Mouse (Mus musculus): ENCODE measurements around the gene Hsf2.
A peak's percentile ranks its signal among the peaks of the same experiment; 100 is the strongest.
"Not testable (repeated sequence)": the region's sequence is repeated elsewhere in the genome, so short reads cannot be mapped to it uniquely, and the experiment has no call there.

Gene Hsf2

DNA sequence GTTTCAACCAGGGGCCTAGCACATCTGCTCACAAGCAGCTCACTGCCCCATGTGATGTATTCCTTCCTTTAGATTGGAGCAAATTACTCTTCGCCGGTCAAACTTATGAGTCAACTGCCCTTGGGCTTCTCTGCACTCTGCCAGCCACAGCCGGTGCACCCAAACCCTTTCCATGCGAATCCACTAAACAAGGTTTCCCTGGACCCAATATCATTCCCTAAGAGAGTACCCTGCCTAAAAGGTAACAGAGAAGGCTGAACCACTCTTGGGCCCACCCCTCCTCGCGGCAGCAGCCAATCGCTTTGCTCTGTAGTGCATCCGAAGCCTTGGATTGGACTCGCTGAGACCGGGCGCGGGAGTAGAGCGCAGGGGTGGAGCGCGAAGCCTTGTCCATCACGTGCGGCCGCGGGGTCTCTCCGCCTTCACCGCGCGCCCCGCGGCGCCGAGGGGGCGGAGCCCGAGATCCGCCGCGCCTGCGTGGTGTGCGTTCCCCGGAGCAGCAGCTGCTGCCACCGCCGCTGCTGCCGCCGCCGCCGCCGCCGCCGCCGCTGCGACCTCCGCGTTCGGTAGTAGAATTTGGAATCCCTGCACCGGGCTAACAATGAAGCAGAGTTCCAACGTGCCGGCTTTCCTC is at the start of gene Hsf2:
Gene Hsf2 (plus strand): TSS at position 478 of the 634 bp plus-strand sequence.
- DNase-seq (ENCODE audit: low read depth in 1 of 2, low spot score in 2 of 2) = peak; percentile 77 to 84

DNA sequence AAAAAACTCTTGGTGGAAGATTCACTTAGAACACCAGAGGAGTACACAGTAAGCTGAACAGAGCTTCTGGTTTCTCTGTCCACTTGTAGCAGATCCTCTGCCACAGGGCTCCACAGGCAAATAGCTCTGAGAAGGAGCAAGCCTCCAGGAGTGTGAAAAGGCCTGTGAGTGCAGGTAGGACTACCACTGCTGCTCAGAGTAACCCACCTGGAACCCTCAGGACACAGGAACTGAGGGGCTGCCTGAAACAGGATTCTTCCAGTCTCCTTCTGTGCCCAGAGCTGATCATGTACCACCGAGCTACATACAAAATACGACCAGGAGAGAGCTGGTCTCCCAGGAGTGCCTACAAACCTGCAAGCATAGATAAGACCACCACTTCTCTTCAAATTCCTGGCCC is 48.3 kb upstream of the Hsf2 start:
- DNase-seq (ENCODE audit: low read depth in 1 of 2, low spot score in 2 of 2) = no peak

DNA sequence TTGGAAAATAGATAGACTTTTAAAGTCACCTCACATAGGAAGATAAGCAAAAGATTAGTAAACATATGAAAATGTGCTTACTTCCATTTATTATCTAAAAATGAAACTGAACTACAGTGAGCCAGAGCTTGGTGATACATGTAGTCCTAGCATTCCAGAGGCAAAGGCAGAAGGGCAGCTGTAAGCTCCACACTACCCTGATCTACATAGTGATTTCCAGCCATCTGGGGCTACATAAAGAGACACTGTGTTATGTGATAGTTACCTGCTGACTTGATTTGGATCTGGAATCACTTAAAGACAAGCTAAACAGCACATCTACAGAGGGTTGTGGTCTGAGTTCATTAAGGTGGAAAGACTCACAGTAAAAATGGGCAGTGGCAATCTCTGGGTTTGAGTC is 45.1 kb upstream of the Hsf2 start:
- no peak for DNase-seq (ENCODE audit: low read depth in 1 of 2, low spot score in 2 of 2)

DNA sequence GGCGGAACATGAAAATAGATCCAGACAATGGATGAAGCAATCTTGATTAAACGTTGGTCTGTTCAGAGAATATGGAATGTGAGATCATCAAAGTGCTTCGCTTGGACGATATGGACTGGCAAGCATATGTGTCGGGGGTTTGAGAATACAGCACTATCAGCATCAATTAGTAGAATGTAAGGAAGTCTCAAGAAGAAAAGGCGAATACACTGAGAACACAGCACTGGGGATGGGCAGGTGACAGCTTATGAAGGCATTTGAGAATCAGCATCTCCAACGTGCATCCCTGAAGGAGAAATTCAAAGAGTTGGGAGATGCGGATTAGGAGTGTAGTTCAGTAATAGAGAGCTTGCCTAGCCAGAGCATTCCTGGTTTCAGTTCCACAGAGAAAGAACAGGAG is 41.8 kb upstream of the Hsf2 start:
- DNase-seq (ENCODE audit: low read depth in 1 of 2, low spot score in 2 of 2) = no peak

DNA sequence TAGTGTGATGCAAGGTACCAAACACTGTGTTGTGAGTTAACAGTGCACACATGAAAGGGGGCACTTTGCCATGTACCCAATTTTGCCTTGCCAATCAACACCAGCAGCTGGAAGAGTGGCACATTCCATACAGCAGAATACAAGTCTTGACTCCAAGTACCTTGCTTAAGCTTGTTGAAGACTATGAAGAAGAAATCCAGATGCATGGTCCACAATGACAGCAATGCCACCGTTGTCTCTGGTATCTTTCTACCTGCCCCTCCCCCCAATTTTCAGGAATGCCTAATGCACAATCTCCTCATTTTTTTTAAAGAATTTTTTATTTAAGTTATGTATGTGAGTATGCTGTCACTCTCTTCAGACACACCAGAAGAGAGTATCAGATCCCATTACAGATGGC is 40.5 kb upstream of the Hsf2 start:
- no peak for DNase-seq (ENCODE audit: low read depth in 1 of 2, low spot score in 2 of 2)

DNA sequence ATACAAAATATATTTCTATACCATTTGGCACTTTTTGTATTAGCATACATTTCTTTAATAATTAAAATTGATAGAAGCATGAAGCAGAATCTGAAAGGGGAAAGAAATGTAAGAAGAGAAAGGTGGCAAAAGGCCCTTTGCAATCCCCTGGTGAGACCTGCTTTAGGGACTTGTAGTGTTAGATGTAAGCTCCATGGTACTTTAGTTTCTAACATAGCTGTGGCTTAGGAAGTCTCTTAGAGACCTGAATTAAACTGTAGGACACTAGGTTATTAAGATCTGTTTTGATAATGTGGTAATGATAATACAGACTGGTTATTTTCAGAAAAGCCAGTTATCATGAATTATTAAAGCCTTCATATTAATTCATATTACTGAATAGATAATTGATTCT is 38.5 kb upstream of the Hsf2 start:
- no peak for DNase-seq (ENCODE audit: low read depth in 1 of 2, low spot score in 2 of 2)

DNA sequence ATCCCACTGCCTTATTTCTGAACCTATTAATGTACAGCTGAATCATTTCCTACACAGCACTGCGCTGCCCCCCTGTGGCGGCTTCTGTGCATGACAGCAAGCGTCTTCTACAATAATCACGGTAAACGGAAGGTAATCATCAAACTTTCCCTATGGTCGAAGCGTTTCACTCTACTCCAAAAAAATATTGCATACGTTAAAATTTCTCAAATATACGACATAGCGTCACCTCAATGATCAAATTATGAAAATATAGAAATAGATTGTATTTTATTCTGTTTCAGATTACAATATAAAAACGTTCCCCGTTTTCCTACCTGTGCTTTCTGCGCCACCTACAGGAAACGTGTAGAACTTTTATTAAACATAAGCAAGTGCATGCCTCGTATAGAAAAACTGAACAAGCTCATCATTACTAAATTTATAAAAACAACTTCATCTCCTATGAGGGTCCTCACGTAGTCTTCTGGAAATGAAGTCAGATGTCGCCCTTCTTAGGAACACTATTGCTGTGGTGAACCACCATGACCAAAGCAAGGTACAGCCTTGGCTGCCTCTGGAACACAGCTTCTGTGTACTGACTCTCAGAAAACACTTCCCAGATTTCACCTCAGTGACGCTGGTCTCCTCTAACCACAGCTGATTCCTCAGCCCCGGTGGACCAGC is 38.0 kb upstream of the Hsf2 start:
- peak in 1 of 2 experiments; percentile 54 for DNase-seq (ENCODE audit: low read depth in 1 of 2, low spot score in 2 of 2)

DNA sequence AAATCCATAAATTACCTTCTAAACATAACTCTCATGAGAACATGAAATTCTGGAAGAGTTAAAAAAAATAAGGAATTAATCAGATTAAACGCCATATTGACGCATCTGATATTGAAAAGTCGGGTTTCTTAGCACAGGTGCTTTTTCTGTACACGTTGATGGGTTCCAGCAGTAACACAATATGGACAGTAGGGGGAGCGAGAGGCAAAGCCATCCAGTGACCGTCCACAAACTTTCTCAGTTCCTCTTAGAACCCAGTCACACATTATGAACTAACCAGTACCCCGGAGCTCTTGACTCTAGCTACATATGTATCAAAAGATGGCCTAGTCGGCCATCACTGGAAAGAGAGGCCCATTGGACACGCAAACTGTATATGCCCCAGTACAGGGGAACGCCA is 22.9 kb upstream of the Hsf2 start:
- DNase-seq (ENCODE audit: low read depth in 1 of 2, low spot score in 2 of 2) = not testable (repeated sequence)

DNA sequence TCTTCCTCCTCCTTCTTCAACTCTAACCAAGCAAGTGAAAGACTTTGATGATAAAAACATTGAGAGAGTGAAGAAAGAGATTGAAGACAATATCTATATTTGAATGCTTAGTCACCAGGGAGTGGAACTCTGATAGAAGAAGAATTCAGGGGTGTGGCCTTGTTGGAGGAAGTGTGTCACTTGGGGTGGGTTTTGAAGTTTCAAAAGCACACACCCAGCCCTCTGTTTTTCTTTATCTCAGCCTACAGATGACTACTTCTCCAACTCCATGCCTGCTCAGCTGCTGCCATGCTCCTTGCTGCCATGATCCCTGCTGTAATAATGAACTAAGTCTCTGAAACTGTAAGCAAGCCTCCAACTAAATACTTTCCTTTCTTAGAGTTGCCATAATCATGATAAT is 20.4 kb upstream of the Hsf2 start:
- no peak for DNase-seq (ENCODE audit: low read depth in 1 of 2, low spot score in 2 of 2)

DNA sequence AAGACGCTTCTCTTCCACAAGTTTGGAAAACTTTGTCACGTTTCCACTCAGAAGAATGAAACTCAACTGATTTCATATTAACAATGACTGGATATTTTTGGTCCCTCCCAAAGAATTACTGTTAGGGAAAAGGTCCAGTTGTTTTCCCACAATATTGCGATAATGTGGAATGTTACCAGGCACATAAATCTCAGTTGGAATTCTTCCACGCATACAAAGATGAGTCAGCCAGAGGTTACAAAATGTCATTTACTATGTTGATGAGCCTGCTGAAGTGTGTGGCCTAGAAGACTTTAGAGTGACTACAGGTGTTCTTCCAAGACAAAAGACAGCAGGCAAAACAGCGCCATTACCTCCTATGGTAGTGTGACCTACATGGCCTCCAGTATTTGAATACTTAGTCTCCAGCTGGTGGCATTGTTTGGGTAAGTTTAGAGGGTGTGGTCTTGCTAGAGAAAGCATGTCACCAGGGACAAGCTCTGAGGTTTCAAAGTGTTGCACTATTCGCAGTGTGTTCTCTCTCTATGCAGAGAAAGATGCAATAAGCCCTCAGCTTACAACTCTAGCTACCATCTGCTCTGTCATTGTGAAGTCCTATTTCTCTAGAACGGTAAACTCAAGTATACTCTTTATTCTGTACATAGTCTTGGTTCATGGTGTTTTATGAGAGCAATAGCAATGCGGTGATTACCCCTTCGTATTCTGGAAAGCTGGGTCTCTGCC is 8.9 kb upstream of the Hsf2 start:
- DNase-seq (ENCODE audit: low read depth in 1 of 2, low spot score in 2 of 2) = no peak

DNA sequence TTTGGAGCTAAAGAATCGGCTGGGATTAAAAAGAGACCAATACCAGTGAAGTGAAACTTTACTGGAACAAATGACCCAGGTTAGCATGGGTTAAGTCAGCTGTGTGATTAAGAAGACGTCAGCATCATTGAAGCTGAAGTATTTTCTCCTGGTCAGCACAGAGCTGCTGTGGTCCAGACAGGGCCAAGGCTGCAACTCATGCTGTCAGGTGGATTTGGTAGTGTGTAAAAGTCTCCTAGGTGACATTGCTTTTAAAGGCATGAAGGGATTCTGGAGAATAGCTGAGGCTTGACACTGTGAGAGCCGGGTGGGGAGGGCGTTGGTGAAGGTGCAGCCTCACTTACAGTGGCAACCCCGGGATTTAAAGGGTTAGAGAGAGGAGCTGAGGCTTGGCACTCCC is 4.5 kb upstream of the Hsf2 start:
- DNase-seq (ENCODE audit: low read depth in 1 of 2, low spot score in 2 of 2) = no peak

DNA sequence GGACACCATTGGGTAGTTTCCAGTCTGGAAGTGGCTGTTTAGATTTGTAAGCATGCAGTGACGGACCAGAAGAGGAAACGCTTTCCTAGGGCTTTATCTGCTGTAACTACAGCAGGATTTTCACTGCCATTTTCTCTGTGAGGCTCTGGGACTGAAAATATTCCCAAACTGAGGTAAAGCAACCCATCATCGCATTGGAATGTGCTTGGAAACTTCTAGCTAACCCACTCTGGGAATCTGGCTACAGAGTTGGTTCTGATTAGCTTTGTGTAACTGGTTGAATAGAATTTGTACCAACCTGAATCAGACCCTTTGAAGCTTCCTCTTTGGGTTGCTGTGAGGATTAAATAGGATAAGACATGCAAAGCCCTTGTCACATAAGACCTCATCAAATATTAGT is 1.4 kb upstream of the Hsf2 start:
- DNase-seq (ENCODE audit: low read depth in 1 of 2, low spot score in 2 of 2) = no peak

DNA sequence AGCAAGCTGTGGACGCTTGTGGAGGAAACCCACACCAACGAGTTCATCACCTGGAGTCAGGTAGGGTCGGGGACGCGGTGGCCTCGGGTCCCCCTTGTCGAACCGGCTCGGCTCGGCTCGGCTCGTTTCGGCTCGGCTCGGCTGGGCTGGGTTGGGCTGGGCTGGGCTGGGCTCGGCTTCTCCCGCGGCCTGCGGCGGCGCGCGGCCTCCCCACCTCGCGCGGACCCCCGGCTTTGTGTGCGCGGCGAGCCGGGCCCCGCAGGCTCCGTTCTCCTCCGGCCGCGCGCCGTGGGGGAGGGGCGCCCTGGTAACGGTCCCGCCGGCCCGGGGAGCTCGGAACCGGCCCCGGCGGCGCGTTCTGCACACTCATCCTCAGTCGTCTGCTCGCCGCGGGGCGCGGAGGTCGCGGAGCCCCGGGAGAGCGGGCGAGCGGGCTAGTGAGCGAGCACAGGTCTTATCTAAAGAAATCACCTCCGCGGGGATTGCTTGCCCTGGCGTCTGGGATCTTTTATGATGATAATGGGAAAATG is 422 bp downstream of the Hsf2 start:
- no peak for DNase-seq (ENCODE audit: low read depth in 1 of 2, low spot score in 2 of 2)

DNA sequence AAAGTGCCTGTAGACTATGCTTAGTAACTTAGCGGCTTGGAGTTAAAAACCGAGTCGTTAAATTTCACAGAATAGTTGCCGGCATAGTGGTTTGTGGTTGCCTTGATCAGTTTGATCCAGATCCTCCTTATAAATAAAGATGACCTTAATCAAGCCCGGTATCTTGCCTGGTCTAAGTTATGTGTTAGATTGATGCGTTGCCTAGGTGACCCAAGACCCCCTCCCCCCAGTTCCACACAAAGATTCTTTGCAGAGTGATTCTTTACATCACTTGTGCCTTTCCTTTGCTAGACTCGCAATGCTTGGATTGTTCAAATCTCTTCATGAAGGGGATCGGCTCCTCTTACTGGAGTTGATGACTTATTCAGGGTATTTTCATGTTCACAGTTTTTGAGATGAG is 1.0 kb downstream of the Hsf2 start:
- DNase-seq (ENCODE audit: low read depth in 1 of 2, low spot score in 2 of 2) = no peak

DNA sequence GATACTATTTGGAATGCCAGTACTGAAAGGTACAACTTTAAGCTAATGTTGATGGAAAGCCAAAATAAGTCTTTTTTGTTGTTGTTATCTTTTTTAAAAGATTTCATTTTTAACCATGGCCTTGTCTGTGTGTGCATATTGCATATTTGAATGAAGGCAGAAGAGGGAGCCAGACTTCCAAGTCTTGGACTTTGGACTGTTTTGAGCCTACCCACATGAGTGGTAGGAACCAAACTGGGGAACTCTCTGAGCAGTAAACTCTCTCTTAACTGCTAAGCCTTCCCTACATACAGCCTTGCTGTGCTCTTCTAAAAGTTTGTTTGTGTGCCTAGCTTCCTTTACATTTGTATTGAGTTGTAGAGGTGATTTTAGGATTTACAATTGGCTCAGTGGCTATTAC is 2.4 kb downstream of the Hsf2 start:
- DNase-seq (ENCODE audit: low read depth in 1 of 2, low spot score in 2 of 2) = no peak

DNA sequence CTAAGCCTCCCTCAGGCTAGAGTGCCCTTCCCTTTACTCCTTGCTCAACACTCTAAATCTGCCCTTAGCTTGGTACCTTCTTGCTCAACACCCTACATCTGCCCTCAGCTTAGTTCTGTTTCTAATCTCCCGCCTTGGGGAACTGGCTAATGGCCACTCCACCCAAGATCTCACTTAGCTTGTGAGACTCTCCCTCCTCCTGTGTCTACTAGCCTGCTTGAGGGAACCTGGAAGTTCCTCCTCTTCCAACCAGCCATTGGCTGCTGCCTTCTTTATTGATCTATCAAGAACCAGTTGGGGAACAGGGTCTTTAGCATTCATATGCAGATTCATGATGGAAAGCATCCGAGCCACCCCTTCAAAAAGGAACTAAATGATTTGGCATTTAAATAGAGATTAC is 5.9 kb downstream of the Hsf2 start:
- peak; percentile 64 to 65 for DNase-seq (ENCODE audit: low read depth in 1 of 2, low spot score in 2 of 2)

DNA sequence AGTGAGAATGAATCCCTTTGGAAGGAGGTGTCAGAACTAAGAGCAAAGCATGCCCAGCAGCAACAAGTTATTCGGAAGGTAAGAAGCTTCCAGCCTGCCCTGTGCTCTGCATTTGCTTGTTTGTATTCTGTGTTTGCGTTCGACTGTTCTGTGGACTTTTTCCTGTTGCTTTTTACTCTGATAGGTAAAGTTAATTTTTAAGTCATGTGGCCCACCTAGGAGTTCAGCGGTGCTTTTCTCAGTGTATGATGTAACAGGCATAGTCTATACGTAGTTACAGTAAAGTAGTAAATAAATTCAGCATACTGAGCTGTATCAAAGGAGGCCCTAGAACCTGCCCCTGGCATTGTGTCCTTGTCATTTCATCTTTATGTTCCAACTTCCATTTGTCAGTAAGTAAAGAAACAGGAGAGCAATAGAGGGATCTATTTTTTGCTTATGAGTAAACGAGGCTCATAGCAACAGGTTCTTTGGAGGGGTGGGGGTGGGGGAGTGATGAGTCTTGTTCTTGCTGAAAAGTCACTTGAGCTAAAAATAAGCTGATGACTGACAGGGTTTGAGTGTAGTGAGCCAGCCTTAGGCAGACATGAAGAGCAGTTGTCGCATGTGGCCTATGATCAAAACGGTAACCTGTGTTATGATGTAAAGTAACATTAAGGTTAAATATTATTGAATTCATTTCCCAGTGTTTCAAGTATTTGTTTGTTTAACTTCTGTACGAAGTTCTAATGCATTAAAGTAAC is 13.4 kb downstream of the Hsf2 start:
- no peak for DNase-seq (ENCODE audit: low read depth in 1 of 2, low spot score in 2 of 2)

DNA sequence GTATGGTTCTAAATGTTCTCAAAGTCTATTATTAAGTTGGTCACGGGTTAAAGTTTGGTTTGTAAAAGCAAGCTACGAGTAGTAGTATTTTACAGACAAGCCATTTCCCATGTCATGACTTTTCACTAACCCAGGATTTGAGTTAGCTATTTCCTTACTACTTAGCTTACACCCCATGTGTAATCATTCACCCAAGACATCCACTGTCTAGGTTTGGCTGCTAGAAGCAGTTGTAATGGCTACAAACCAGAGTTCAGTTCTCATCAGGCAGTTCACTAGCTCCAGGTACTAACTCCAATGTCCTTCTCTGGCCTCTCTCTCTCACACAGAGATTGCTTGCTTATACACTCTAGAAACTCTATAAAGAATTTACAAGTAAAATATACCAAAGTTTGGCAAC is 28.4 kb downstream of the Hsf2 start:
- no peak for DNase-seq (ENCODE audit: low read depth in 1 of 2, low spot score in 2 of 2)

DNA sequence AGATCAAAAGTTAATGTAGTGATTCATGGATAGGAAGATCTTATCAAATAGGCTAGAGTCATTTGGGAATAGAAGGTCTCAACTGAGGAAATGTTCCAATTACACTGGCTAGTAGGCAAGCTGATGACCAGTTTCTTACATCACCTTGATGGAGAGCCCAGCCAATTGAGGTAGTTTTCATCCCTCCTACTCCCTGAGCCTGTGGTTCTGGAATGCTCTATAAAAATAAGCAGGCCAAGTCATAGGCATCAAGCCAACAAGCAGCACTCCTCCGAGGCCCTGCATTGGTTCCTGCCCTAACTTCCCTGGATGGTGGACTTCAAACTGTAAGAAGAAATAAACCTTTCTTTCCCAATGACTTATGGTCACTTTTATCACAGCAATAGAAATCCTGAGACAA is 29.1 kb downstream of the Hsf2 start:
- no peak for DNase-seq (ENCODE audit: low read depth in 1 of 2, low spot score in 2 of 2)

DNA sequence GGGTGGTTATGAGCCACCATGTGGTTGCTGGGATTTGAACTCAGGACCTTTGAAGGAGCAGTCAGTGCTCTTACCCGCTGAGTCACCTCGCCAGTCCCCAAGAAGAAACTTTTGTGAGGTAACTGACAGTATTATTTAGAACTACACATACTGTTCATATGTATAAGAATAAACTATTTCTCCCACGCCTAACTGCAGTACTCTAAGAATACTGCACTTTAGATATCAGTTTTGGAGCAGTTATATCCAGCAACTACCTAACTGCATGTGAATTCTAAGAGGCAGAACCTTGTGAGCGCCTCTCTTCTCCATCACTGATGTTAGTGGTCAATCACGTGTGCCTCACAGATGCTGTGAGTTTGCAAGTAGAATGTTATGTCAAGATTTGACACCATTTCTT is 40.3 kb downstream of the Hsf2 start:
- no peak for DNase-seq (ENCODE audit: low read depth in 1 of 2, low spot score in 2 of 2)

DNA sequence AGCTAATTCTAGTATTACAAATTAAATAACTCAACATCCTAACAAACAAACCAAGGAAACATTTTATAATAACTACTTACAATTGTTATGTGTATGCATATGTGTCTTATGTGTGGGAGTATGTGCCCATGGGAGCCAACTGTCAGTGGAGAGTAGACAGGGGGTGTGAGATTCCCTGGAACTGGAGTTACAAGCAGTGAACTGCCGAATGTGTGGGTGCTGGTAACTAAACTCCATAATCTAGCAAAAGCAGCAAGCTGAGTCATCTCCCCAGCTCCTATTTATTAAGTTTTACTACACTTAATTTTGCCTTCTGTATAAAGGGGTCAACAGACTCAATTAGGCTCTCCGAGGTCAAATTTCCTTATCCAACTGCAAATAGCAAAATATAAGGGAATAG is 44.9 kb downstream of the Hsf2 start:
- no peak for DNase-seq (ENCODE audit: low read depth in 1 of 2, low spot score in 2 of 2)

All from monocyte, adult 2 months (primary cell).